Mouse (Mus musculus) heart, embryonic 13.5 days (tissue): ENCODE results near the gene Krtap27-1. TPM values are rescaled to one million over a fixed set of nuclear protein-coding genes. Genes with fewer than 3 reads are reported as not detected.

ENCODE experiments used
- ATAC-seq: fragments of 200-750 bp; cut with Nextera tagmentation; 2 replicates; pipeline ENCODE4 v1.8.0; 2017; ENCODE audit warnings: moderate TSS enrichment; ENCODE audit not compliant: insufficient number of reproducible peaks, low FRiP score, low TSS enrichment; ENCODE audit errors: extremely low read depth
- H3K27ac ChIP-seq: fragments of 300-500 bp; sonication (generic); replicated peaks from 2 replicates; pipeline ENCODE4 v1.5.1; 2015; ENCODE audit warnings: moderate library complexity, mild to moderate bottlenecking, inconsistent platforms
- H3K27me3 ChIP-seq: fragments of 300-500 bp; sonication (generic); replicated peaks from 2 replicates; pipeline ENCODE4 v1.6.1; 2015; ENCODE audit warnings: mild to moderate bottlenecking, inconsistent platforms
- H3K36me3 ChIP-seq: fragments of 300-500 bp; sonication (generic); 2 replicates; pipeline ENCODE4 v1.6.1; 2015; ENCODE audit warnings: mild to moderate bottlenecking, inconsistent platforms
- H3K4me1 ChIP-seq: fragments of 300-500 bp; sonication (generic); 2 replicates; pipeline ENCODE4 v1.6.1; 2015; ENCODE audit warnings: inconsistent platforms
- H3K4me2 ChIP-seq: fragments of 300-500 bp; sonication (generic); 2 replicates; pipeline ENCODE4 v1.6.1; 2015; ENCODE audit warnings: inconsistent platforms, mild to moderate bottlenecking, moderate library complexity
- H3K4me3 ChIP-seq: fragments of 300-500 bp; sonication (generic); 2 replicates; pipeline ENCODE4 v1.5.1; 2015; ENCODE audit warnings: moderate library complexity, mild to moderate bottlenecking, inconsistent platforms
- H3K9ac ChIP-seq: fragments of 300-500 bp; sonication (generic); 2 replicates; pipeline ENCODE4 v1.6.1; 2015; ENCODE audit warnings: inconsistent platforms, mild to moderate bottlenecking, moderate library complexity
- H3K9me3 ChIP-seq: fragments of 300-500 bp; sonication (generic); 2 replicates; pipeline ENCODE4 v1.6.1; 2016; ENCODE audit warnings: inconsistent platforms
- WGBS: fragments of 180-500 bp; shearing (Covaris S2); methylation state at CpG from one replicate; pipeline ENCODE4 v1.1.7; 2015; ENCODE audit warnings: mixed read lengths; 5-methylcytosine and 5-hydroxymethylcytosine counted together
- polyA plus RNA-seq: library from polyadenylated mRNA; unstranded; fragments of >200 nt; fragmentation: Nextera tagmentation; extraction: Ambion mirVana; gene quantifications from 2 replicates; pipeline ENCODE4 v1.2.1, GENCODE M21; 2015

Krtap27-1 gene
- not detected in 2 replicates for polyA plus RNA-seq

DNA sequence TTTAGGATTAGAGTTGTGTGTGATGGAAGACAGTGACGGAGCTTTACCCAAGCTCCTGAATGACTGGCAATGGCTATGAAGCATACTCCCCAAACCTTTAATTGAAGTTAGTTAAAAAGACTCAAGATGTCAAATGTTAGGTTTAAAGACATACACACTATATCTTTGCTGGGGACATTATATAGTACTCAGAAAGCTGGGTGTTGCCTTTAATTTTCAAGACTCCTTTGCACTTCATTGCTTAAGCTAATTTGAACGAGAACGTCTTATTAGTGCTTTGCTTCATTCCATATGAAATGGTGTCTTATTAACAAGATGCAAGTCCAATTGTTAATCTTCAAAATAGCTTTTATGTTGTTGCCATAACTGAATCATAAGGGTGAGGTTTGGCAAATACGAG lies at the start of gene Krtap27-1:
Gene Krtap27-1 (minus strand): TSS at position 101 of the 400 bp plus-strand sequence.
- Histone ChIP-seq H3K9me3 (no peaks in the 10 kb centered on the region), H3K9ac (no peak within 1 kb of the TSS), H3K4me1 (no peaks in the 10 kb centered on the region), H3K4me3 (no peak within 1 kb of the TSS), H3K27ac (no peak within 1 kb of the TSS), H3K27me3 (no peaks in the 10 kb centered on the region), H3K4me2 (no peak within 1 kb of the TSS), H3K36me3 (no peaks in the 10 kb centered on the region)
- WGBS = 77% methylated on average over 4 of the region's 4 CpGs
- no peak for ATAC-seq

DNA sequence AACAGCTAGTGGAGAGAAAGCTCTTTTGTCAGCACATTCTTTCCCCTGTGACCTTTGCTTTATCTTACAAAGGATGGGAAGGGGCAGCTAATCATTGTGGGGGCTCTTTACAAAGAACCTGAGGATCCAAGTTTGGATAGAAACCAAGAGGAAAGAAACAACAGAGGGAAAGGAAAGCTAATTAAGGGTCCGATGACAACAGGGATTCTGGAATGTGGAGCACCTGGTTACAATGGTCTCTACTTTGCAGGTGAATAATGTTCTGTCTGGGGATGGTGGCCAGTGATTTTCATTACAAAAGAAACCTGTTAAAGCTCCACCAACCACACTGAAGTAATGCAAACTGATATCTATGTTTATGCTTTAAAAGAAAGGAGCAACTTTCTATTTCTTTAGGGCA lies 48.6 kb upstream of the Krtap27-1 start:
- no peak overlapping the region for H3K9ac ChIP-seq
- H3K27me3 ChIP-seq = no peaks in the 10 kb centered on the region
- no peak overlapping the region for H3K27ac ChIP-seq
- ATAC-seq = no peak
- H3K4me3 ChIP-seq = no peak overlapping the region
- WGBS = 56% methylated on average over 1 of the region's 1 CpGs
- H3K9me3 ChIP-seq = no peaks in the 10 kb centered on the region
- H3K36me3 ChIP-seq = no peaks in the 10 kb centered on the region
- H3K4me1 ChIP-seq = no peaks in the 10 kb centered on the region
- H3K4me2 ChIP-seq = no peak overlapping the region

DNA sequence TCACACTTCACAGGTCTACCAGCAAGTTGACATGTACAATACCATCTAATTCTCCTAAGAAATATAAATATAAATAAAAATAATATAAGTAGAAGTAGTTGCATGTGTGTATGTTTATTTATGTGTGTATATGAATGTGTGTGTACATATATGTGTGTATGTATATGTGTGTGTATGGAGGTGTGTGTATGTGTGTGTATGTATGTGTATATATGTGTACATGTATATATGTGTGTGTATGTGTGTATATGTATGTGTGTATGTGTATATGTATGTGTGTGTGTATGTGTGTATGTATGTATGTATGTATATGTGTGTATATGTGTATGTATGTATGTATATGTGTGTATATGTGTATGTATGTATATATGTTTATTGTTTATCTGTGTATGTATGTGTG lies 45.1 kb upstream of the Krtap27-1 start:
- Histone ChIP-seq H3K4me2 (no peak overlapping the region), H3K27me3 (no peaks in the 10 kb centered on the region), H3K27ac (no peak overlapping the region), H3K9ac (no peak overlapping the region), H3K36me3 (no peaks in the 10 kb centered on the region), H3K4me1 (no peaks in the 10 kb centered on the region), H3K4me3 (no peak overlapping the region), H3K9me3 (no peaks in the 10 kb centered on the region)
- ATAC-seq = no peak

DNA sequence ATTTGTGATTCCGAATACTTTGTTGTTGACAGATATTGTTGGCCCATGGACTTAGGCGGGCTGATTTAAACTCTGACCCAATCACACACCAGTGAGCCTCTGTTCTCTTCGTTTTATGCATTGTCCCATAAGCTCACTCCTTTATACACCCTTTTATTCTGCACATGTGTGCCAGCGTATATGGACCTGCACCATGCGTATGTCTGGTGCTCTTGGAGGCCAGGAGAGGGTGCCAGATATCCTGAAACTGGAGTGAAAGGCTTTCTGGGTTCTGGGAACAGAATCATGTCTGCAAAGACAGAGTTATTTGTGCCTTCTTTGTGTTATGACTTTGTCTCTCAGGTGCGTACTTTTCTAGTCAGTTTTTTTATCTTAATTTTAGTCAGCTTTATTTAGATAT lies 39.8 kb upstream of the Krtap27-1 start:
- 78% methylated on average over 6 of the region's 6 CpGs for WGBS
- Histone ChIP-seq H3K4me2 (no peak overlapping the region), H3K4me1 (no peaks in the 10 kb centered on the region), H3K27ac (no peak overlapping the region), H3K4me3 (no peak overlapping the region), H3K9ac (no peak overlapping the region), H3K9me3 (no peaks in the 10 kb centered on the region), H3K27me3 (no peaks in the 10 kb centered on the region), H3K36me3 (no peaks in the 10 kb centered on the region)
- no peak for ATAC-seq

DNA sequence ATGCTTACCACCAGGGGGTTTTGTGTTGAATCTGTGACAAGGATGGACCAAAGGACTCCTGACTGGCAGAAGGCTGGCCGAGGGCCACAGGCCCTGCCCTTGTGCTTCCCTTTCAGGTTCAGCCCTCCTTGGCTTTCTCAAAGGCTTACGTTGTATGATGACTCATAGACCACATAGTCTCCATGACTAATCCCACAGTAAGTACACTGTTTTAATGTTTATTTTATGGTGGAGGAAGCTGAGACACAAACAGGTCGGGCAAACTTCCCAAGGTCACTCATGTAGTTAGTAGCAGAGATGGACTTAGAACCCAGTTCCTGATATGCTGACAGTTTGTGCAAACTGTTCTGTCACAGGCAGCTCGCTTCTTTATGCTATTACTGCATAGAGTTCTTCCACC lies 39.3 kb upstream of the Krtap27-1 start:
- 66% methylated on average over 4 of the region's 4 CpGs for WGBS

DNA sequence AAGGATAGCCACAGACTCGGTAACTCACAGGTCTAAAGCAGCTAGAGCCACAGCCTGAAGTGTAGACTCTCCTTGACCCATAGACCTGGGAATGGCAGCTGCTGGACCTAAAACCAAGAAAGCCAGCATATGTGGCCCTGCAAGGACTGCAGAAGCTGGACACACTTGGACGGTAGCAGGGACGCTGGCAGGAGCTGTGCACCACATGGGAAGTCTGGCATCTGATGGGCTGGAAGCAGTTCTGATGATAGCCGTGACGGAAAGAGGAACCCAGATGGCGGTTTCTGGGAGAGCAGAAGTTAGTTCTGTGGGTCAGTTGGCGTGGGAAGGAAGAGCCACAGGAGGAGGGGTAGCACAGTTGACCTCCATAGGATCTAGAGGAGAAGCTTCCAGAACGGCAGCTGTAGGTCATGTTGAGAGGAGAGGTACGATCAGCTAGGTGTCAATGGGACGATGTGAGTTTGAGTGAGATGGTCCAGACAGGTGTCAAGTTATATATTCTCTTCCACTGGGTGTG lies 36.1 kb upstream of the Krtap27-1 start, which contains the start of gene 2310061N02Rik:
Gene 2310061N02Rik (minus strand): TSS at position 467 of the 517 bp plus-strand sequence.
- H3K9ac ChIP-seq = no peak within 1 kb of the TSS
- H3K27ac ChIP-seq = no peak within 1 kb of the TSS
- no peaks in the 10 kb centered on the region for H3K4me1 ChIP-seq
- WGBS = 77% methylated on average over 10 of the region's 10 CpGs
- ATAC-seq = no peak
- H3K9me3 ChIP-seq = no peaks in the 10 kb centered on the region
- H3K4me2 ChIP-seq = no peak within 1 kb of the TSS
- H3K36me3 ChIP-seq = no peaks in the 10 kb centered on the region
- H3K4me3 ChIP-seq = no peak within 1 kb of the TSS
- no peaks in the 10 kb centered on the region for H3K27me3 ChIP-seq

More for the DNA sequence above, 39.3 kb upstream of the Krtap27-1 start:
- H3K4me2 ChIP-seq = no peak overlapping the region
- H3K4me1 ChIP-seq = no peaks in the 10 kb centered on the region
- H3K36me3 ChIP-seq = no peaks in the 10 kb centered on the region
- no peaks in the 10 kb centered on the region for H3K9me3 ChIP-seq
- no peak overlapping the region for H3K4me3 ChIP-seq
- H3K27me3 ChIP-seq = no peaks in the 10 kb centered on the region
- H3K27ac ChIP-seq = no peak overlapping the region
- ATAC-seq = no peak
- no peak overlapping the region for H3K9ac ChIP-seq

DNA sequence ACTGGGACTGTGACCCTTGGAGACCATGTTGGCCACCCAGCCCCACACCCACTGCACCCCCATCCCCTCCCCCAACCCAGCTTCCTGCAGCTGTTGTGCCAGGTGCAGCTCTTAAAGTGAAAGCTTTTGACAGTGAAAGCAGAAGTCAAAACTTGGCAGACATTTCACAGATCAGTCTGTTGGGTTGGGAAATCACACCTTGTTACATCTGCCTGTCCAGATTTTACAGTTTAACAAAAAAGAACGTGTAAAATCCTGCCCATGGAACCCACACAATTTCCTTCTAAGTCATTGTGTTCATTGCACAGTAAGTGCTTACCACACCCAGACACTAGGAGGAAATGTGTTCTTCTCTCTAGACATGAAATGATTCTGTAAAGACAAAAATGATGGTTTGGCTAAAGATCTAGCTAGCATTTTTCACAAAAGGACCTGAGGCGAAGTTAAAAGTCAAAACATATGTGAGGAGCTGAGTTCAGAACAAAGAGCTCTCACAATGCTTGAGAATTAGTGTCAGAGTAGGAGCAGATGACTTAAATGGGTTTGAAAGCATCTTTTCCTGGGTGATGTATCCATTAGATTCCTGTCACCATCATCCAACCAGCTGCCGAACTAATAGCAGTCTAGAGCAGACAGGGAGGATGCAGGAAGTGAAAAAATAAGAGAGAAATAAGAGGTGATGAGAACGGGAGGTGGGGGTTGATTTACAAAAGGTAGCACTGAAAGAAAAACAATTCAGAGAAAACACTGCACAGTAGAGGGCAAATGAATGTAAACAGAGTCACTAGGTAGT lies 29.8 kb upstream of the Krtap27-1 start:
- H3K27me3 ChIP-seq = no peaks in the 10 kb centered on the region
- H3K4me2 ChIP-seq = no peak overlapping the region
- H3K36me3 ChIP-seq = no peaks in the 10 kb centered on the region
- no peak overlapping the region for H3K27ac ChIP-seq
- no peaks in the 10 kb centered on the region for H3K9me3 ChIP-seq
- ATAC-seq = no peak; the same call in 1 of the 2 replicates
- 46% methylated on average over 4 of the region's 4 CpGs for WGBS
- no peaks in the 10 kb centered on the region for H3K4me1 ChIP-seq
- H3K9ac ChIP-seq = no peak overlapping the region
- no peak overlapping the region for H3K4me3 ChIP-seq

DNA sequence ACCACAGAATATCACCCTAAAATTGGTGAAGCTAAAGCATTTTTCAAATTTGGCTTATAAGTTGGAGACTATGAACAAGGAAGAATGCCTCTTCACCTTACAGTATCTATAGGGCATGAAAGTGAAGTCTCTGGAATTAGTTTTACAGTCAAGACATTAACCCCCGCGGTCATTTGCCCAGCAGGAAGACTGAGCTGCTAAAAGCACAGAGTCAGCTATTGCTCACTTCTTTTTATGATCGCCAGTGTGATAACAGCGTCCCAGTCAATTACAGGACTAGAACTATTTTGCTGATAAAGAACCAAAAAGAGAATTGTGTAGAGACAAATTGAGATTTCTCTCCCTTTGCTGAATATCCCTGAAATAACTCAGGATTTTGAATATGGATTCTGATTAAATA lies 24.8 kb upstream of the Krtap27-1 start:
- Histone ChIP-seq H3K9ac (no peak overlapping the region), H3K27ac (no peak overlapping the region), H3K36me3 (no peaks in the 10 kb centered on the region), H3K4me3 (no peak overlapping the region), H3K4me2 (no peak overlapping the region), H3K9me3 (no peaks in the 10 kb centered on the region), H3K27me3 (no peaks in the 10 kb centered on the region), H3K4me1 (no peaks in the 10 kb centered on the region)
- WGBS = 74% methylated on average over 4 of the region's 4 CpGs
- no peak for ATAC-seq

DNA sequence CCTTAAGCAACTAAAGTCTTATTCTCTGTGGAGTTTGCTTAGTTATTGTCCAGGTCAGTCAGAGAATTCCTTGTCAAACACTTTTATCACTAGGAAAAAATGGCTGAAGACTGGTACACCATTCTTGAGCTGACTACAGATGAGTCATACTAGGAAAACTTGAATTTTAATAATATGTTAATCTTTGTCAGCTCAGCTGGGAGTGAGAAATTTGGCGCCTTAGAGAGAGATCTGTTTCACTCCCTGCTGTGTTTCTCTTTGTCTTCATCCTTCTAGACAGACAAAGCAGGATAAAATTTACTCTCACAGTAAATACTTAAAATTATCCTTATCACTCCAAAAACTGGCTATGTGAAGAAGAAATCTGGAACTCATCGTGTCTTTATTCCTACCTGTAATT lies 9.8 kb upstream of the Krtap27-1 start:
- Histone ChIP-seq H3K4me1 (no peaks in the 10 kb centered on the region), H3K9me3 (no peaks in the 10 kb centered on the region), H3K4me3 (no peak overlapping the region), H3K36me3 (no peaks in the 10 kb centered on the region), H3K9ac (no peak overlapping the region), H3K4me2 (no peak overlapping the region), H3K27me3 (no peaks in the 10 kb centered on the region), H3K27ac (no peak overlapping the region)
- 57% methylated on average over 2 of the region's 2 CpGs for WGBS
- no peak for ATAC-seq

DNA sequence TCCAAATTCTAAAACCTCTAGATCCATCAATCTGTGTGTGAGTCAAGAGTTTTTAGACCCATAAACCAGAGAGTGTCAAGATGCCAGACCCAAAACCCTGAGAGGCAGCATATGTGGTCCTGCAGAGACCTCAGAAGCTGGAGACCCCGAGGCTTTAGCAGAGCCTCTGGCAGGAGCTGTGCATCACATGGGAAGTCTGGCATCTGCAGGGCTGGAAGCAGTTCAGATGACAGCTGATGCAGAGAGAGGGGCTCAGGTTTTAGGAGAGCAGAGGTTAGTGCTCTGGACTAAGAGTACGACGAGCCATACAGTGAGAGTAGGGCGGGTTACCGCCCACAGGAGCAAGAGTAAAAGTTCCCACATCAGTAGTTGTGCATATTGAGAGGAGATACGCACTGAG lies 7.6 kb upstream of the Krtap27-1 start:
- ATAC-seq = no peak
- no peak overlapping the region for H3K9ac ChIP-seq
- no peak overlapping the region for H3K4me2 ChIP-seq
- H3K27ac ChIP-seq = no peak overlapping the region
- H3K9me3 ChIP-seq = no peaks in the 10 kb centered on the region
- no peaks in the 10 kb centered on the region for H3K4me1 ChIP-seq
- WGBS = 76% methylated on average over 6 of the region's 6 CpGs
- no peaks in the 10 kb centered on the region for H3K27me3 ChIP-seq
- H3K4me3 ChIP-seq = no peak overlapping the region
- no peaks in the 10 kb centered on the region for H3K36me3 ChIP-seq

DNA sequence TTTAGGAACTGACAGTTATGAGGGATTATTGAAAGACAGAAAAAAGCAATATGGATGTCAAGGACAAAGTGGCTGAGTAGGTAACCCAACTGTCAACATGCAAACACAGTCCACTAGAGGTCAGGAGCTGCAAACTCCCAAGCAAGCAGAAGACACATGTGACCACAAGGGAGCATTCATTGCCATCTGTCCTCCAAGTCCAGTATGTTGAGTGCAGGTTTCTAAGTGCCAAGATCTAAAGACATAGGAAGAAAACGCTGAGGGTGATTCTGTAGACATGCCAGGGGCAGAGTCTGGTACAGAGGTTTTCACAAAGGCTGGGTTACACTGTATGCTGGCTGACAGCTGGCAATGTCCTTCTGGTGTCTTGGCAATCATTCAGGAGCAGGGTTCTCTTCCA lies 14.0 kb downstream of the Krtap27-1 start:
- no peak for ATAC-seq
- Histone ChIP-seq H3K27ac (no peak overlapping the region), H3K27me3 (no peaks in the 10 kb centered on the region), H3K4me3 (no peak overlapping the region), H3K36me3 (no peaks in the 10 kb centered on the region), H3K9me3 (no peaks in the 10 kb centered on the region), H3K4me2 (no peak overlapping the region), H3K4me1 (no peaks in the 10 kb centered on the region), H3K9ac (no peak overlapping the region)
- 38% methylated on average over 1 of the region's 1 CpGs for WGBS

DNA sequence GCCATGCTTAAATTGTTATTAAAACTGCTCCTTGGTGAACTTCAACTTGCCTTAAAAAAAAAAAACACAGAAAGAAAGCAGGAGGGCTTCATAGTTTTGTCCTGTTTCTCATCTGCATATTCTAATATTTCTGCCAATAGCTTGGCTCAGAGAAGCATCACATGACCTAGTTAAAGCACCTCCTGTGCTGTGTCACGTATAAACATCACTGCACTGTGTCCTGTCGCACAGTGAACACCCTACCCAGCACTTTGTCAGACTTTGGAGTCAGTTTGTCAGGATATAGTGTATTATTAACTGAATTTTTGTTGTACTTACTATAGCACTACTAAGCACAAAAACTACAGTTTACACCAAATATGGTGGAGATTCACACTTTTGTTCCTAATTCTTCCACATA lies 19.5 kb downstream of the Krtap27-1 start:
- Histone ChIP-seq H3K9me3 (no peaks in the 10 kb centered on the region), H3K27ac (no peak overlapping the region), H3K36me3 (no peaks in the 10 kb centered on the region), H3K27me3 (no peaks in the 10 kb centered on the region), H3K9ac (no peak overlapping the region), H3K4me3 (no peak overlapping the region), H3K4me1 (no peaks in the 10 kb centered on the region), H3K4me2 (no peak overlapping the region)
- no peak for ATAC-seq
- 62% methylated on average over 2 of the region's 2 CpGs for WGBS
